Mouse (Mus musculus): Measurements from ENCODE around the gene Epha6.
A peak's percentile ranks its signal among the peaks of the same experiment; 100 is the strongest.

Epha6 gene

DNA sequence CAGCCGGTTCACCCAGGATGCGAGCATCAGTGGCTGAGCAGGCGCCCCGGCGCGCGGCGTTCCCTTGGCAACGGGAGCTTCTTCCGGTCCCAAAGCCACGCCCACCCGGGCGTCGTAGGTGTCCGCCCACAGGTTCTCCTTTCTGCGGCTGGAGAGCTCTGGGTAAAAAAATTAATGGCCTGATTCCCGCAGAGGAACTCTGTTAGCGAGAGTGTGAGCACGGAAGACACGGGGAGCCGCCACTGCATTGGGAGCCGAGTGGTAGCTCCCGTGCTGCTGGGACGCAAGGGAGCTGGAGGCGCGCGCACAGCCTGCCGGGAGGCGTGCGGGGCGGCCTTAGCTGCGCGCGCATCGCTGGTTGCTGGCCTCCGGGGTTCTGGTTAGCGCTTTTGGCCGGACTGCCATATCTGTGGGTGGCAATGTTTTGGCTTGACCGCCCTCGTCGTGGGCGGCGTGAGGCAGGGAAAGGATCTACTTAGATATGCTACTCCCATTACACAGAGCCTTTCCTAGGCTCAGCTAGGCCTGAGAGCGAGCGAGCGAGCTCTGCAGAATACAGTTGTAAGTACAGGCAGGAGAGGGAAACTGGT lies 966.1 kb downstream of the Epha6 start, which contains the start of gene Arl6:
Gene Arl6 (minus strand): TSS at position 290 of the 590 bp plus-strand sequence.
- peak; percentile 79 to 80 for DNase-seq

DNA sequence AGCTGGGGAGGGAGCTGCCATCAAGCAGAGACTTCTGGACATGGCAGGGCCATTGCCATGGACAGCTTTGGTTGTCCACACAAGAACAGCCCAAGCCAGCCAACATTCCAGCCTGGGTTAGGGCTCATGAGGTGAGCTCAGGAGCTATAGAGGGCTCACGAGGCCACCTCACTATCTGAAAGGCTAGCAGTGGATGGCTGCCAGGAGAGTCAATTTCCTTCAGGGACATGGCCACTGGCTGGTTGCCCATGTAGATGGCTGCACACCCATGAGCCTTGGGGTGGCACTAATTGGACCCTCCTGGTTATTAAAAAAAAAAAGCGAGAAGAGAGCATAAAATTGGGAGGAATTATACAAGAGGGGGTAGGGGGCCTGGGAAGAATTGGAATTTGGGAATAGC lies 970.7 kb downstream of the Epha6 start:
- no peak for DNase-seq

DNA sequence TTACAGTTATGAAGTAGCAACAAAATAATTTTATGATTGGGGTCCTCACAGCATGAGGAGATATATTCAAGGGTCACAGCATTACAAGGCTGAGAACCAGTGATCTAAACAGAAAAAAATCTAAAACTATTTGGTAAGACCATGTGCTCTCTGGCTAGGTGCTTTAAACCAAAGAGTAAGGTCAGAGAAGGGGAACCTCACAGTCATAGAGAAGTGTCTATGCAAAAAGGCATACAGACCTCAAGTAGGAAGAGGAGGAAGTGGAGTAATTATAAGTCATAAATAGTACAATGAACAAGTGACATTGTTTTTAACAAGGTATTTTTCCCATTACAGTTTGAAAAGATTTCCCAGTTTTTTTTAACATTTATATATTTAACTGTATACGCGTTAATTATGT lies 983.8 kb downstream of the Epha6 start:
- no peak for DNase-seq

DNA sequence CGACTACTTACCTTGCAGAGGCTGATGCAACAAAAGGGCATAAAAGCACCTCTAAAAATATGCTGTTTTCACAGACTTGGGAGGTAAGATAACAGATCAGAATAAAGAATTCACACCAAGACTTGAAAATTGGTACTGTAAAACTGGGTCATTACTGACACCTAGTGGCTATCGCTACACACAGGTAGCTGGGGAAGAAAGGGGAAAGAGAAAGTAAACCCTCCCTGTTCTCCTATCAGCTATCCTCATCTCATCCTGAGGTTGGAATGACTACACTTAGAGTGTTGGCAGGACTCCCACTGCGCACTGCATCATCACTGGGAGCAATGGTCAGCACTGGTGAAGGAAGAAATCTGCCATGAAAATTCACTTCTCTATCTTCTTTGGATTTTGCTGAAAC lies 988.2 kb downstream of the Epha6 start:
- no peak for DNase-seq

DNA sequence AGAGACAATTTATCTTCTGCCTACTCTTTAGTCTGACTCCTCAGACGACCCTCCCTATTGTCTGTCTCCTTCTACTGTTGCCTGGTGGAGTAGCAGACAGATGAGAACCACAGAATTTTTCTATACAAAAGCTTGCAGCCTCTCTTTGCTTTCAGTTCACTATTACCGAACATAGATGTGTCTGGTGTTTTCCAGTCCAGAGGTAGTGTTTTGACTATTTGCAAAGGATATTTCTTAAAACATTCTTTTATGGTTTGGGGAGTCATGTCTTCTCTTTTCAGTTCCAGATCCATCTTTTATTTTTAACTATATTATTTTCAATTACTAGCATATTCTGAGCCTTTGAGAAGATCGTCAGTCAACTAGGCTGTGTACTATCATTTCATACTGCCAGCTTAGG lies 989.7 kb downstream of the Epha6 start:
- DNase-seq, result no peak

DNA sequence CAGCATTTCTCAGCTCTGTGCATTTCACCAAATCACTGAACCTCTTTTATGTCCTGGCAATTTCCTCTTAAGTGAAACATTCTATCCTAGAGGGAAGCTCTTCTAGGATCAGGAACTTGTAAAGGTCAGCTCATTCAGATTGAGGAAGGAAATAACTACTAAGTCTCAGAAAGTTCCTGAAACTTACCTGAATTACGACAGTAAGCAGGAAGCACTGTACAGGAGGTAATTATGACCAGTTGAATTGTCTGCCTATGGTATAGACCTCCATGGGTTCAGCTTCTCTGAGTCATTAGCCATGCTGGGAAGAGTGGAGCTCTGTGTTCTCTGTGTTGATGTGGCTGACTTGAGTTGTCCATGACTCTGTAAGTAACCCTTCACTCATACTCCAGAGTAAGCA lies 994.6 kb downstream of the Epha6 start:
- no peak for DNase-seq

DNA sequence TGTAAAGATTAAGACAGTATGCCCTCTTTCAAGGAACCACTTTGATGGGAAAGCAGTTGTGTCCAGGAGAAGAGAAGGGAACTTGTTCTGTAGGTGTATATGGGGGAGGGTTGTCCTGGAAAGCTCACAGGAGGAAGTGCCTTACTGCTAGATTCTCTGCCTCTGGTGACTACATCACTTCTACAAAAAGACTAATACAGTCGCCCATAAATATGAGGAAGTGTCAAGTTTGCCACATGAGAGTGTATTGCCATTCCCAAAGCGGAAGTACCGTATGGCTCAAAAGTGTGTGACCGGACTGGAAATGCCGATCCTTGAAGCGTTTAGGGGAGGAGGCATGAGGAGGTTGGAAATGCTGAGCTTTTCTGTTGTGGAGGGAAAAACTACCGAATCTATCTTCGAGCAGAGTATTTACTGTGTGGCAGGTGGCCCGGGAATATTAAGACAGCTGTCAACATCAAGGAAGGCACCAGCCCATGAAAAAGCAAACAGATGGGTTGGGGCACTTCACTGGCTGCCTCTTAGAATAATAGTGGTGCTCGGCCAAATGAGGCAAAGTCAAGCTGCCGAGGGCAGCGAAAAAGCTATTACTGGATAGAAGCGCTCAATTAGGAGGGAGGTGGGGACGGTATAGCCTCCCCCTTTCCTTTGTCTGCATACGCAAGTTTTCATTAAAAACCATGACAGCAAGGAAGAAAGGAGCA lies 1001.1 kb downstream of the Epha6 start:
- no peak for DNase-seq

Data from thymus, adult 18-20 months (tissue).